Mouse (Mus musculus): ENCODE measurements at regions not wholly inside any gene's neighbourhood (a gene's known extent, or its start where the extent isn't known, plus 50 kb on each side); places are given as distances from the start of the nearest gene placed in this dataset.

- TF ChIP-seq EP300 (IDR thresholded peaks at IDR 0.05; ENCODE audit: low read length), result no peak
- no peak for TF ChIP-seq PAX5 (IDR thresholded peaks at IDR 0.05; ENCODE audit: low read length)
- no peak for TF ChIP-seq CTCF (conservative IDR thresholded peaks at IDR 0.05 in 1 of 2, IDR thresholded peaks at IDR 0.05 in 1 of 2; ENCODE audit: low read depth in 2 of 2, low read length in 2 of 2)
- no peak for TF ChIP-seq GABPA (IDR thresholded peaks at IDR 0.05; ENCODE audit: insufficient replicate concordance, low read depth, low read length)
These were observed 388.0 kb downstream of the Atp23 start for GRCm38 (mm10) chr10:126513185-126513584.
